Mouse (Mus musculus): ENCODE measurements around the gene Cltc. TPM values are rescaled to one million over a fixed set of nuclear protein-coding genes. Genes with fewer than 3 reads are reported as not detected.

Cltc gene
- polyA plus RNA-seq, 1 experiment from 2014 or later, result 117 TPM

- no peak for ATAC-seq (ENCODE audit: extremely low read depth, insufficient number of reproducible peaks, low FRiP score, low TSS enrichment)
- Histone ChIP-seq H3K4me1 (0 out of 2 replicates have a peak, but pooled peaks cover 3% of the 10 kb centered on the region), H3K4me3 (no peak overlapping the region), H3K36me3 (peaks cover 52% of the 10 kb centered on the region), H3K9me3 (no peaks in the 10 kb centered on the region), H3K4me2 (no peak overlapping the region), H3K27ac (replicated peaks) (no peak overlapping the region), H3K9ac (0 out of 2 replicates have a peak overlapping the region, but pooled peaks have one; percentile 24), H3K27me3 (replicated peaks) (no peaks in the 10 kb centered on the region)
- 75% methylated on average over 8 of the region's 8 CpGs for WGBS
These were observed 94.1 kb downstream of the Cltc start for GRCm38 (mm10) chr11:86662986-86663895.

GRCm38 (mm10) chr11:86657863-86658262 is 99.5 kb downstream of the Cltc start:
- Histone ChIP-seq H3K27me3 (replicated peaks) (no peaks in the 10 kb centered on the region), H3K4me1 (peaks cover 19% of the 10 kb centered on the region), H3K4me2 (no peak overlapping the region), H3K9ac (no peak overlapping the region), H3K36me3 (peaks cover 27% of the 10 kb centered on the region), H3K9me3 (no peaks in the 10 kb centered on the region), H3K27ac (replicated peaks) (no peak overlapping the region), H3K4me3 (no peak overlapping the region)
- no peak for ATAC-seq (ENCODE audit: extremely low read depth, insufficient number of reproducible peaks, low FRiP score, low TSS enrichment)

GRCm38 (mm10) chr11:86656849-86657567 is 100.4 kb downstream of the Cltc start:
- Histone ChIP-seq H3K27me3 (replicated peaks) (no peaks in the 10 kb centered on the region), H3K4me2 (peak overlapping the region; percentile 24; the same call in 1 of the 2 replicates), H3K27ac (replicated peaks) (peak overlapping the region; percentile 80), H3K9me3 (no peaks in the 10 kb centered on the region), H3K4me3 (no peak overlapping the region), H3K4me1 (peaks cover 26% of the 10 kb centered on the region), H3K36me3 (peaks cover 19% of the 10 kb centered on the region), H3K9ac (no peak overlapping the region)
- WGBS, result 30% methylated on average over 4 of the region's 4 CpGs
- ATAC-seq (ENCODE audit: extremely low read depth, insufficient number of reproducible peaks, low FRiP score, low TSS enrichment), result no peak

- H3K4me2 ChIP-seq, result no peak overlapping the region
- H3K9ac ChIP-seq, result no peak overlapping the region
- WGBS, result 52% methylated on average over 1 of the region's 1 CpGs
- ATAC-seq (ENCODE audit: extremely low read depth, insufficient number of reproducible peaks, low FRiP score, low TSS enrichment), result no peak
- peaks cover 7% of the 10 kb centered on the region for H3K36me3 ChIP-seq
- no peak overlapping the region for H3K4me3 ChIP-seq
- no peaks in the 10 kb centered on the region for H3K9me3 ChIP-seq
- peaks cover 33% of the 10 kb centered on the region for H3K4me1 ChIP-seq
- no peaks in the 10 kb centered on the region for H3K27me3 ChIP-seq (replicated peaks)
- H3K27ac ChIP-seq (replicated peaks), result no peak overlapping the region
These were observed 101.7 kb downstream of the Cltc start for GRCm38 (mm10) chr11:86655671-86656070.

GRCm38 (mm10) chr11:86654096-86654495 is 103.3 kb downstream of the Cltc start:
- Histone ChIP-seq H3K36me3 (peaks cover 3% of the 10 kb centered on the region; the same call in 1 of the 2 replicates), H3K27me3 (replicated peaks) (no peaks in the 10 kb centered on the region), H3K27ac (replicated peaks) (peak overlapping the region; percentile 29), H3K4me2 (no peak overlapping the region), H3K4me1 (peaks cover 36% of the 10 kb centered on the region), H3K9ac (no peak overlapping the region; the same call in 1 of the 2 replicates), H3K9me3 (no peaks in the 10 kb centered on the region), H3K4me3 (no peak overlapping the region)
- no peak for ATAC-seq (ENCODE audit: extremely low read depth, insufficient number of reproducible peaks, low FRiP score, low TSS enrichment)
- WGBS, result 81% methylated on average over 4 of the region's 4 CpGs

- no peak overlapping the region; the same call in 1 of the 2 replicates for H3K9ac ChIP-seq
- H3K4me3 ChIP-seq, result no peak overlapping the region
- H3K4me1 ChIP-seq, result peaks cover 40% of the 10 kb centered on the region
- 21% methylated on average over 3 of the region's 3 CpGs for WGBS
- H3K36me3 ChIP-seq, result no peaks in the 10 kb centered on the region
- H3K9me3 ChIP-seq, result no peaks in the 10 kb centered on the region
- peak overlapping the region; percentile 29 for H3K27ac ChIP-seq (replicated peaks)
- no peaks in the 10 kb centered on the region for H3K27me3 ChIP-seq (replicated peaks)
- no peak for ATAC-seq (ENCODE audit: extremely low read depth, insufficient number of reproducible peaks, low FRiP score, low TSS enrichment)
- H3K4me2 ChIP-seq, result no peak overlapping the region
These were observed 103.9 kb downstream of the Cltc start for GRCm38 (mm10) chr11:86653446-86653845.

- Histone ChIP-seq H3K9me3 (no peaks in the 10 kb centered on the region), H3K36me3 (no peaks in the 10 kb centered on the region), H3K27me3 (replicated peaks) (no peaks in the 10 kb centered on the region), H3K4me2 (no peak overlapping the region), H3K27ac (replicated peaks) (0 out of 2 replicates have a peak overlapping the region, but pooled peaks have one; percentile 29), H3K9ac (0 out of 2 replicates have a peak overlapping the region, but pooled peaks have one; percentile 6), H3K4me3 (no peak overlapping the region), H3K4me1 (peaks cover 40% of the 10 kb centered on the region)
- 73% methylated on average over 4 of the region's 4 CpGs for WGBS
- ATAC-seq (ENCODE audit: extremely low read depth, insufficient number of reproducible peaks, low FRiP score, low TSS enrichment), result no peak
These were observed 104.8 kb downstream of the Cltc start for GRCm38 (mm10) chr11:86652578-86652979.

- no peak overlapping the region for H3K4me2 ChIP-seq
- no peak overlapping the region for H3K9ac ChIP-seq
- 43% methylated on average over 6 of the region's 6 CpGs for WGBS
- H3K4me3 ChIP-seq, result no peak overlapping the region
- peak overlapping the region; percentile 55 for H3K27ac ChIP-seq (replicated peaks)
- no peak for ATAC-seq (ENCODE audit: extremely low read depth, insufficient number of reproducible peaks, low FRiP score, low TSS enrichment)
- no peaks in the 10 kb centered on the region for H3K27me3 ChIP-seq (replicated peaks)
- H3K9me3 ChIP-seq, result no peaks in the 10 kb centered on the region
- H3K36me3 ChIP-seq, result no peaks in the 10 kb centered on the region
- peaks cover 38% of the 10 kb centered on the region for H3K4me1 ChIP-seq
These were observed 106.7 kb downstream of the Cltc start for GRCm38 (mm10) chr11:86650676-86651075.

GRCm38 (mm10) chr11:86649542-86649941 is 107.8 kb downstream of the Cltc start:
- Histone ChIP-seq H3K27ac (replicated peaks) (no peak overlapping the region), H3K36me3 (no peaks in the 10 kb centered on the region), H3K27me3 (replicated peaks) (no peaks in the 10 kb centered on the region), H3K4me3 (no peak overlapping the region), H3K4me2 (no peak overlapping the region), H3K9ac (no peak overlapping the region), H3K9me3 (no peaks in the 10 kb centered on the region), H3K4me1 (peaks cover 38% of the 10 kb centered on the region)
- WGBS, result 68% methylated on average over 1 of the region's 1 CpGs
- no peak for ATAC-seq (ENCODE audit: extremely low read depth, insufficient number of reproducible peaks, low FRiP score, low TSS enrichment)

GRCm38 (mm10) chr11:86647706-86648447 is 109.5 kb downstream of the Cltc start:
- WGBS, result 84% methylated on average over 15 of the region's 15 CpGs
- ATAC-seq (ENCODE audit: extremely low read depth, insufficient number of reproducible peaks, low FRiP score, low TSS enrichment), result no peak
- Histone ChIP-seq H3K4me3 (no peak overlapping the region), H3K9me3 (no peaks in the 10 kb centered on the region), H3K9ac (no peak overlapping the region), H3K4me1 (peaks cover 37% of the 10 kb centered on the region), H3K36me3 (peaks cover 5% of the 10 kb centered on the region), H3K27ac (replicated peaks) (no peak overlapping the region), H3K27me3 (replicated peaks) (no peaks in the 10 kb centered on the region), H3K4me2 (no peak overlapping the region)

Measured in heart, embryonic 13.5 days (tissue).